Mouse (Mus musculus) lung, embryonic 14.5 days (tissue): ENCODE results near the gene Abcb6. TPM values are rescaled to one million over a fixed set of nuclear protein-coding genes. Genes with fewer than 3 reads are reported as not detected.

Experiments
- ATAC-seq: fragments of 200-750 bp; cut with Nextera tagmentation; 2 replicates; pipeline ENCODE4 v1.8.0; 2017; ENCODE audit warnings: mild to moderate bottlenecking, moderate TSS enrichment, moderate library complexity; ENCODE audit not compliant: insufficient read depth
- DNase-seq: peaks from one replicate; pipeline ENCODE4 v3.0.0-alpha.2; 2015
- H3K27ac ChIP-seq: fragments of 300-500 bp; sonication (generic); 2 replicates; pipeline ENCODE4 v1.5.1; 2014; ENCODE audit warnings: low read depth, mild to moderate bottlenecking, moderate library complexity
- H3K27me3 ChIP-seq: fragments of 300-500 bp; sonication (generic); 2 replicates; pipeline ENCODE4 v1.6.1; 2014; ENCODE audit warnings: low read length, control low read depth; ENCODE audit not compliant: insufficient read depth
- H3K36me3 ChIP-seq: fragments of 300-500 bp; sonication (generic); 2 replicates; pipeline ENCODE4 v1.6.1; 2014; ENCODE audit warnings: control low read depth; ENCODE audit not compliant: insufficient read depth
- H3K4me1 ChIP-seq: fragments of 300-500 bp; sonication (generic); 2 replicates; pipeline ENCODE4 v1.6.1; 2014; ENCODE audit warnings: antibody characterized with exemption, control low read depth; ENCODE audit not compliant: insufficient read depth
- H3K4me2 ChIP-seq: fragments of 300-500 bp; sonication (generic); 2 replicates; pipeline ENCODE4 v1.6.1; 2014; ENCODE audit warnings: mild to moderate bottlenecking
- H3K4me3 ChIP-seq: fragments of 300-500 bp; sonication (generic); 2 replicates; pipeline ENCODE4 v1.5.1; 2014; ENCODE audit warnings: low read depth, low read length
- H3K9ac ChIP-seq: fragments of 300-500 bp; sonication (generic); 2 replicates; pipeline ENCODE4 v1.6.1; 2014
- H3K9me3 ChIP-seq: fragments of 300-500 bp; sonication (generic); 2 replicates; pipeline ENCODE4 v1.6.1; 2016; ENCODE audit warnings: low read depth, low read length, control low read depth
- CTCF ChIP-seq: IDR thresholded peaks from 2 replicates; pipeline ENCODE4 v1.5.1; 2016; ENCODE audit warnings: antibody characterized with exemption, low read depth
- WGBS: fragments of 180-500 bp; shearing (Covaris S2); extraction: QIAGEN DNeasy Blood & Tissue Kit; methylation state at CpG from one replicate; pipeline ENCODE4 v1.1.7; 2014; 5-methylcytosine and 5-hydroxymethylcytosine counted together
- polyA plus RNA-seq: library from polyadenylated mRNA; unstranded; fragments of >200 nt; fragmentation: Nextera tagmentation; extraction: Ambion mirVana; gene quantifications from 2 replicates; pipeline ENCODE4 v1.2.1, GENCODE M21; 2014

Gene Abcb6
- polyA plus RNA-seq, 1 experiment from 2014 or later: 15.4 TPM

DNA sequence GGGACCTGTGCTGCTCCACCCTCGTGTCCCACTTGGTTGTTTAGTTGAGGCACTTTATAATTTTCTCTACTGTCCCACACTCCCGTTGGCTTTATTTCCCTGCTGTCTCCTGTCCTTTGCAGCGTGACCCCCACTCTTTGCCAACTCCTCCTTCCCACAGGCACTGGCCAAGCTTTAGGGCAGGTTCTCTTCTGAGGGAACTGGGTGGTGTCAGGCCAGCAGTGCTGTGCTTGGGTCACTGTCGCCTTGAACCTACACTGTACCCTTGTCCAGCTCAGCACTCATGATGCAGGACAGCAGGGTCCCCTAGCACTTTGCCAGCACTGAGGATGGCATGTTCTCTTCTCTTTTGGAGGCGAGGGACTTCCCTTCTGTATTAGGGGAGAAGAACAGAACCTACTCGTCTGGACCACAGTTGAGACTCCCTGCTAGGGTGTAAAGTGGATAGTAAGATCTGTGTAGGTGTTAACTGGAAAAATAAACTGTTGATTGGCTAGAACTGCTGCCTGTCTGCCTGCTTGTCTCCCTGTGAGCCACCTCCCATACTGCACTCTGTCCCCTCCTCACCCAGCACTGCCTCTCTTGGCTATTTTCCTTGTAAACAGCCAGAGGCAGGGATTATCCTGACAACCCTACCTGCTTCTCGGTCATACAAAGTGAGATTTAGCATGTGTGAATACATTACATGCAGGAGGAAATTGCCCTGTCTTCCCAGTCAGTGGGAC lies 32.6 kb downstream of the Abcb6 start:
- 70% methylated on average over 7 of the region's 7 CpGs for whole genome bisulfite sequencing
- Histone ChIP-seq H3K27me3 (no peaks in the 10 kb centered on the region), H3K9me3 (no peaks in the 10 kb centered on the region), H3K36me3 (peaks cover 51% of the 10 kb centered on the region), H3K4me2 (no peak overlapping the region), H3K9ac (no peak overlapping the region), H3K4me3 (no peak overlapping the region), H3K4me1 (no peaks in the 10 kb centered on the region), H3K27ac (no peak overlapping the region)
- TF ChIP-seq CTCF: no peak
- DNase-seq (no peak), ATAC-seq (no peak)

DNA sequence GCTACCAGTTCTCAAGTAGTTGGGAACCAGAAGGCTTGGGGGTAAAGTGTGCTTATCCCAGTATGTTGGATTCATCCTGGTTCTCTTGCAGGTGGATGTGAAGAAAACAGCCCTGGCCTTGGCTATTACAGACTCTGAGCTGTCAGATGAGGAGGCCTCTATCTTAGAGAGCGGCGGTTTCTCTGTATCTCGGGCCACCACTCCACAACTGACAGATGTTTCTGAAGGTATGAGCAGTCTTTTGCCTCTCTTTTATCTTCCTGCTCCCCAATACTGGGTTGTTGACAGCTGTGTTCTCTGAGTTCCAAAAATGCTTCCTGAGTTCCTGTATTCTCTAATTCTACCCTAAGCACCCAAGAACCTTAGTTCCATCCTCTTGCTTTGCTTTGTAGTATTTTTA lies 34.6 kb downstream of the Abcb6 start:
- DNase-seq (no peak), ATAC-seq (no peak)
- no peak overlapping the region for H3K4me3 ChIP-seq
- H3K36me3 ChIP-seq: peaks cover 51% of the 10 kb centered on the region
- WGBS: 81% methylated on average over 3 of the region's 3 CpGs
- H3K4me1 ChIP-seq: no peaks in the 10 kb centered on the region
- no peak overlapping the region for H3K9ac ChIP-seq
- TF ChIP-seq CTCF: no peak
- H3K4me2 ChIP-seq: no peak overlapping the region
- no peaks in the 10 kb centered on the region for H3K9me3 ChIP-seq
- H3K27me3 ChIP-seq: no peaks in the 10 kb centered on the region
- no peak overlapping the region for H3K27ac ChIP-seq

DNA sequence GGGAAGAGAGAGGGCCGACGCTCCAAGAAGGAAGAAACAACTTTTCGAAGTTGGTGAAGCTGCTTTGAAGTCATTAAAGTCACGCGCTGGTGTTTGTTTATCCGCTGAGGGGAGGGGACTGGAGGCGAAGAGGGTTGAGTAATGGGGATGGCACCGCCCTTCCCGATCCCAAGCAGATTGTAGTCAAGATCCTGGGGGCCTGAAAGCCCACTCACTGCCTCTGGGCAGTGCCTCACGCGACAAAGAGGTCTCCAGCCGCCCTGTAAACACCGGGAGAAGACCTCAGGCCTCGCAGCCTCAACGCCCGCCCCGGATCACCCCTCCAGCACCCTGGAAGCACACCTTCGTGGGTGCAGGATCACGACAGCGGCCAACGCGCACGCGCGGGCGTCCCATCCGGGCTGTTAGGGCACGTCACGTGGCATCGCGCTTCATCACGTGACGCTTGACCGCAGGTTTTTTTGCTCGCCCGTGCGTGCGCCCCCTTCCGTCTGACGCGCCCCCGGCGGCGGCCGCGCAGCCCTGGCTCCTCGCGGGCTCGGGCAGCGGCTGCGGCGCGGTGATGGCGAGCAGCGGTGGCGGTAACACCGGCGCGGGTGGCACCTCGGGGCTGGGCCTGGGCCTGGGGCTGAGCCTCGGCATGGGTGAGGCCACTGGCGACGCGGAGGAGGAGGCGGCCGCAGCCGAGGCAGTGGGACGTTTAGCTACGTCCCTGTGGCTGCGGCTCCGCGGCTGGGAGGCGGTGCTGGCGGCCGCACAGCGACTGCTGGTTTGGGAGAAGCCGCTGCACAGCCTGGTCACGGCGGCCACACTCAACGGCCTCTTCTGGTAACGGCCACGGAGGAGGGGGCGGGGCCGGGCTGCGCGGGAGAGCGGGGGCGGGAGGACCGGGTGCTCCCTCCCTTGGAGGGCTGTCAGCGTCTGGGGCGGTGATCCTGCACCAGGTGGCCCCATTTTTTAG lies 37.6 kb downstream of the Abcb6 start, which contains the start of the genes Cnppd1 and Retreg2:
Gene Cnppd1, minus strand, starts transcription at position 411 of the 961 bp plus-strand sequence.
Gene Retreg2, plus strand, starts transcription at position 478 of the 961 bp plus-strand sequence.
- Histone ChIP-seq H3K36me3 (peaks cover 61% of the 10 kb centered on the region), H3K27me3 (no peaks in the 10 kb centered on the region), H3K27ac (peak within 1 kb of the TSS; percentile 96), H3K4me1 (no peaks in the 10 kb centered on the region), H3K9me3 (no peaks in the 10 kb centered on the region), H3K4me2 (peak within 1 kb of the TSS; percentile 93), H3K9ac (peak within 1 kb of the TSS; percentile 85), H3K4me3 (peak within 1 kb of the TSS; percentile 83)
- WGBS: under 1% methylated on average over 91 of the region's 91 CpGs
- peak; percentile 86 for ATAC-seq
- TF ChIP-seq CTCF: peak; percentile 65
- DNase-seq: peak; percentile 98

DNA sequence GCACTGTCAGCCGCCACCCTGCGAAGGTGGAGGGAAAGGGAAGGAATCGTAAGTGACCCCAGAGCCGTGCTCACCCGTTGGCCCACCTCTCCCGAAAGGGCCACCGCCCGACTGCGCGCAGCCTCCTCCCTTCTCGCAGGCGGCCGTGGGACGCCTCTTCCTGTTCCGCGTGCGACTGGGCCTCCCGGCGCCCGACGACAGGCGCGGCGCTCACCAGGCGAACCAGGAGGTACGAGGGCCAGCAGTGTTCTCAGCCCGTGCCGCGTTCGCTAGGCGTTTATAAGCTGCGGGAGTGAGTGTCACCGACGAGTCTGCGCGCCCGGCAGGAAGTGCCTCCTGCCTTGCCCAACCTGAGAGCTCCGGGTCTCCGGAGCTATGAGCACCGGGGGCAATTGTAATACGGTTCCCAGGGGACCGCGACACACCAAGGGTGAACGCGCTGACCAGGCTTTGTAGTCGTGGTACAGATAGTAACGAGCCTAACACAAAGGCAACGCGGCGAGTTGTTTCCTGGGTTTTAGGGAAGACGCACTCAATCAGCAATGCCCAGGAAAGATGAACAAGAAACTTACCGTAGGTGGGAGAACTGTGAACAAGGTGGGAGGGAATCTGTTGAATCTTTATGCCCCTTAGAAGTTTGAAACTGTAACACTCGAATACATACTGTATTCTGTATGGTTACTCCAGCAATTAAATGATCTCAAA lies 38.6 kb downstream of the Abcb6 start:
- no peaks in the 10 kb centered on the region for H3K27me3 ChIP-seq
- H3K9me3 ChIP-seq: no peaks in the 10 kb centered on the region
- peak overlapping the region; percentile 85 for H3K9ac ChIP-seq
- ATAC-seq: peak; percentile 33
- peak overlapping the region; percentile 83 for H3K4me3 ChIP-seq
- WGBS: under 1% methylated on average over 51 of the region's 53 CpGs
- H3K36me3 ChIP-seq: peaks cover 63% of the 10 kb centered on the region
- DNase-seq: peak; percentile 68
- TF ChIP-seq CTCF: no peak
- H3K4me1 ChIP-seq: no peaks in the 10 kb centered on the region
- H3K4me2 ChIP-seq: peak overlapping the region; percentile 93
- H3K27ac ChIP-seq: peak overlapping the region; percentile 96

DNA sequence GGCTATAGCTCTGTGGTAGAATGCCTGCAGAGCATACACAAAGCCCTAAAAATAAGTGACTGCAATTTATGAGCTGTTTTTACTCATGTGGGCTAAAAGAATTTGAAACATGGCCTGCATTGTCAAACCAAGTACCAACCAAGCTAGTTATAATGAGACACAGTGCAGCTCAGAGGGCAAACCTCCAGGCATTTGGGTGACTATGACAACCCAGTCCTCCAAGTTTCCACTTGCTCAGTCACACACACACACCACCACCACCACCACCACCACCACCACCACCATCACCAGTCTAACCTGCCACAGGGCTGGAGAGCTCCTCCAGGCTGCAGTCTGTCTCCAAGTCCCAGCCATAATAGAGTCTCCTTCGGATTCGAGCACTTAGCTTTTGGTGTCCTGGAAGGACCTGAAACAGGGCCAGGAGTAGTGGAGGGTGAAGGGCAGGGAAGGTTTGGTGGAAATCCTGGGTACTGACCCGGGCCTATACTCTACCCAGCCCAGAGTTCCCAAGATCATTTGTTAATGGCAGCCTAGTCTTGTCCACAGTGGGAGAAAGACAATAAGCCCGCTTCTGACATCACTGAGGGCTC lies 39.5 kb downstream of the Abcb6 start:
- Histone ChIP-seq H3K27me3 (no peaks in the 10 kb centered on the region), H3K9me3 (no peaks in the 10 kb centered on the region), H3K27ac (peak overlapping the region; percentile 96), H3K4me1 (no peaks in the 10 kb centered on the region), H3K4me3 (peak overlapping the region; percentile 83), H3K4me2 (peak overlapping the region; percentile 93), H3K36me3 (peaks cover 63% of the 10 kb centered on the region), H3K9ac (peak overlapping the region; percentile 85)
- DNase-seq (no peak), ATAC-seq (no peak)
- TF ChIP-seq CTCF: no peak
- WGBS: 54% methylated on average over 4 of the region's 4 CpGs

DNA sequence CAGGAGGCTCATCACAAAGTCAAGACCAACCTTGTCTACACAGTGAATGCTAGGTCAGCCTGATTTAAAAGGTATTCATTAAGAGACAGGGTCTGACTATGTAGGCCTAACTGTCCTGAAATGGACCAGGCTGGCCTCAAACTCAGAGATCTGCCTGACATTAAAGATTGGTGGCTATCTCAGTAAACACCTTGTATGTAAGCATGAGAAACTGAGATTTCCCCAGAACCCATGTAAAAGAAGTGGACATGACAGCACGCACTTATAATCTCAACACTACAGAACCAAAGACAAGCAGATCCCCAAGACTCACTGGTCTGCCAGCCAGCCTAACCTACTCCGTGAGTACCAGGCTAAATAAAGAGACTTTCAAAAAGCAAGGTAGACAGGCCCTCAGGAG lies 41.7 kb downstream of the Abcb6 start:
- H3K4me1 ChIP-seq: no peaks in the 10 kb centered on the region
- no peak for ATAC-seq
- H3K36me3 ChIP-seq: peaks cover 51% of the 10 kb centered on the region
- no peak overlapping the region for H3K27ac ChIP-seq
- no peak overlapping the region for H3K4me3 ChIP-seq
- H3K4me2 ChIP-seq: no peak overlapping the region
- no peak for DNase-seq
- WGBS: 95% methylated on average over 2 of the region's 2 CpGs
- no peak for TF ChIP-seq CTCF
- H3K9ac ChIP-seq: no peak overlapping the region
- H3K9me3 ChIP-seq: no peaks in the 10 kb centered on the region
- H3K27me3 ChIP-seq: no peaks in the 10 kb centered on the region
